In genomic region chr9:108808163-108808665, GRCm38 (mm10) we compare ENCODE assay signal across 8 mouse cellular contexts. TPM values are rescaled to one million over a fixed set of nuclear protein-coding genes. Genes with fewer than 3 reads are reported as not detected.
A peak's percentile ranks its signal among the peaks of the same experiment; 100 is the strongest.
DNase-seq lines count a peak whose midpoint lies in the region; ATAC-seq and TF ChIP-seq lines count a peak whose summit lies in the region.

Gene Nckipsd (plus strand): TSS chr9:108808368.

- peak; percentile 91 for TF ChIP-seq CTCF in brain, embryonic 14.5 days (IDR thresholded peaks at IDR 0.05; ENCODE audit: borderline replicate concordance, extremely low read depth, insufficient read depth, insufficient read length)
- peak; percentile 91 for TF ChIP-seq CTCF in spleen, adult 2 months (IDR thresholded peaks at IDR 0.05; ENCODE audit: extremely low read depth, insufficient read depth, insufficient read length, insufficient replicate concordance)

- WGBS in heart, embryonic 10.5 days: 3% methylated on average over 62 of the region's 62 CpGs
- WGBS in kidney, embryonic 14.5 days: under 1% methylated on average over 47 of the region's 62 CpGs
- WGBS in limb, embryonic 14.5 days: 1% methylated on average over 30 of the region's 62 CpGs
- WGBS in midbrain, embryonic 16.5 days: 0% methylated on average over 49 of the region's 62 CpGs
- WGBS in spleen, adult 2 months: under 1% methylated on average over 62 of the region's 62 CpGs

- TF ChIP-seq POLR2A in brain, embryonic 14.5 days (IDR thresholded peaks at IDR 0.05; ENCODE audit: borderline replicate concordance, extremely low read depth, insufficient read depth, insufficient read length, poor library complexity, severe bottlenecking): peak; percentile 79; the same call in 1 of the 2 replicates
- TF ChIP-seq POLR2A in limb, embryonic 14.5 days (IDR thresholded peaks at IDR 0.05; ENCODE audit: borderline replicate concordance, extremely low read depth, insufficient read depth, insufficient read length): 0 out of 2 replicates have a peak, but pooled peaks have one; percentile 14
- peak; percentile 22; the same call in 1 of the 2 replicates for TF ChIP-seq POLR2A in spleen, adult 2 months (IDR thresholded peaks at IDR 0.05; ENCODE audit: low read depth, low read length)

- peak within 1 kb of the TSS; percentile 81 for H3K9ac ChIP-seq in kidney, embryonic 14.5 days (ENCODE audit: low read depth, low read length)
- H3K9ac ChIP-seq in limb, embryonic 14.5 days (ENCODE audit: low read depth, low read length, severe bottlenecking): peak within 1 kb of the TSS; percentile 86
- peak within 1 kb of the TSS; percentile 94 for H3K9ac ChIP-seq in midbrain, embryonic 16.5 days (ENCODE audit: low read depth, low read length)

- H3K9me3 ChIP-seq in heart, embryonic 10.5 days: no peaks in the 10 kb centered on the region
- no peaks in the 10 kb centered on the region for H3K9me3 ChIP-seq in kidney, embryonic 14.5 days (ENCODE audit: control insufficient read depth, low read length)
- H3K9me3 ChIP-seq in limb, embryonic 14.5 days (ENCODE audit: control insufficient read depth, low read length): no peaks in the 10 kb centered on the region
- H3K9me3 ChIP-seq in midbrain, embryonic 16.5 days (replicated peaks; ENCODE audit: control insufficient read depth, low read length, poor library complexity, severe bottlenecking): no peaks in the 10 kb centered on the region

- H3K27ac ChIP-seq in heart, embryonic 10.5 days: peak within 1 kb of the TSS; percentile 88
- no peak within 1 kb of the TSS for H3K27ac ChIP-seq in kidney, embryonic 14.5 days (ENCODE audit: low read depth, low read length)
- no peak within 1 kb of the TSS for H3K27ac ChIP-seq in limb, embryonic 14.5 days (replicated peaks; ENCODE audit: low read depth, low read length)
- peak within 1 kb of the TSS; percentile 80 for H3K27ac ChIP-seq in midbrain, embryonic 16.5 days (ENCODE audit: low read length)
- H3K27ac ChIP-seq in spleen, adult 2 months (ENCODE audit: insufficient read depth, low read length): peak within 1 kb of the TSS; percentile 47; the same call in 1 of the 2 replicates

- peak within 1 kb of the TSS; percentile 87 for H3K4me3 ChIP-seq in heart, embryonic 10.5 days
- H3K4me3 ChIP-seq in kidney, embryonic 14.5 days (ENCODE audit: low read length): peak within 1 kb of the TSS; percentile 85
- H3K4me3 ChIP-seq in limb, embryonic 14.5 days (replicated peaks; ENCODE audit: low read length): peak within 1 kb of the TSS; percentile 78
- peak within 1 kb of the TSS; percentile 88 for H3K4me3 ChIP-seq in midbrain, embryonic 16.5 days (ENCODE audit: low read depth, low read length)
- peak within 1 kb of the TSS; percentile 94 for H3K4me3 ChIP-seq in spleen, adult 2 months (ENCODE audit: extremely low read depth, insufficient read depth, insufficient read length)

- peaks cover 65% of the 10 kb centered on the region for H3K36me3 ChIP-seq in heart, embryonic 10.5 days
- peaks cover 53% of the 10 kb centered on the region for H3K36me3 ChIP-seq in kidney, embryonic 14.5 days (ENCODE audit: control insufficient read depth, insufficient read depth, low read length)
- peaks cover 70% of the 10 kb centered on the region for H3K36me3 ChIP-seq in limb, embryonic 14.5 days (ENCODE audit: control insufficient read depth, insufficient read depth, low read length)
- H3K36me3 ChIP-seq in midbrain, embryonic 16.5 days (ENCODE audit: control insufficient read depth, insufficient read depth, low read length): peaks cover 47% of the 10 kb centered on the region
- H3K36me3 ChIP-seq in spleen, adult 2 months (ENCODE audit: control insufficient read depth, insufficient read depth, low read length): peaks cover 26% of the 10 kb centered on the region

- peaks cover 34% of the 10 kb centered on the region for H3K4me1 ChIP-seq in heart, embryonic 10.5 days
- peaks cover 10% of the 10 kb centered on the region for H3K4me1 ChIP-seq in kidney, embryonic 14.5 days (ENCODE audit: control insufficient read depth, insufficient read depth, low read length)
- no peaks in the 10 kb centered on the region; the same call in 1 of the 2 replicates for H3K4me1 ChIP-seq in limb, embryonic 14.5 days (ENCODE audit: control insufficient read depth, insufficient read depth, low read length)
- peaks cover 16% of the 10 kb centered on the region for H3K4me1 ChIP-seq in midbrain, embryonic 16.5 days (ENCODE audit: control insufficient read depth, insufficient read depth, low read length)
- H3K4me1 ChIP-seq in spleen, adult 2 months (ENCODE audit: control insufficient read depth, insufficient read depth, insufficient read length): peaks cover 11% of the 10 kb centered on the region; the same call in 1 of the 2 replicates

- peak within 1 kb of the TSS; percentile 96 for H3K4me2 ChIP-seq in kidney, embryonic 14.5 days (replicated peaks; ENCODE audit: low read depth, low read length)
- peak within 1 kb of the TSS; percentile 88 for H3K4me2 ChIP-seq in limb, embryonic 14.5 days (replicated peaks; ENCODE audit: low read depth, low read length, severe bottlenecking)
- peak within 1 kb of the TSS; percentile 87 for H3K4me2 ChIP-seq in midbrain, embryonic 16.5 days (ENCODE audit: low read length)

- ATAC-seq in erythroblast, adult 5-6 weeks (replicated peaks; ENCODE audit: low FRiP score, poor library complexity, severe bottlenecking): peak; percentile 76
- ATAC-seq in kidney, embryonic 14.5 days (ENCODE audit: low FRiP score, low TSS enrichment): peak; percentile 89
- ATAC-seq in limb, embryonic 14.5 days (ENCODE audit: low FRiP score, low read depth): peak; percentile 90
- peak; percentile 89 for ATAC-seq in midbrain, embryonic 16.5 days

- DNase-seq in B cell, adult 2 months: peak; percentile 98
- peak; percentile 95 for DNase-seq in brain, embryonic 14.5 days (ENCODE audit: low read depth)
- DNase-seq in heart, embryonic 10.5 days (ENCODE audit: low spot score): peak; percentile 94
- DNase-seq in limb, embryonic 14.5 days (ENCODE audit: low spot score): peak; percentile 94
- DNase-seq in spleen, adult 2 months (ENCODE audit: low read depth in 1 of 2, low spot score in 2 of 2): peak; percentile 74 to 92

- no peaks in the 10 kb centered on the region for H3K27me3 ChIP-seq in heart, embryonic 10.5 days (ENCODE audit: insufficient read depth, poor library complexity, severe bottlenecking)
- H3K27me3 ChIP-seq in kidney, embryonic 14.5 days (ENCODE audit: control insufficient read depth, insufficient read depth, low read length): no peaks in the 10 kb centered on the region
- no peaks in the 10 kb centered on the region for H3K27me3 ChIP-seq in limb, embryonic 14.5 days (ENCODE audit: control insufficient read depth, insufficient read depth, low read length)
- no peaks in the 10 kb centered on the region for H3K27me3 ChIP-seq in midbrain, embryonic 16.5 days (ENCODE audit: control insufficient read depth, insufficient read depth, low read depth, low read length)
- no peaks in the 10 kb centered on the region for H3K27me3 ChIP-seq in spleen, adult 2 months (ENCODE audit: control insufficient read depth, insufficient read depth, low read length)

RNA-seq across cellular contexts. Expression of gene Nckipsd, which starts in this region (rescaled TPM):
- 34.3 and 38.5 TPM in 2 replicates for polyA plus RNA-seq in brain, embryonic 14.5 days (2012; rRNA removed)
- 2.7 and 4.2 TPM in 2 replicates for total RNA-seq in erythroblast, adult 5-6 weeks (2015; ENCODE audit: low replicate concordance)
- total RNA-seq in erythroblast, adult 5-6 weeks (2017; ENCODE audit: low replicate concordance): 1.8 and 3.7 TPM in 2 replicates
- 9.2 and 10.8 TPM in 2 replicates for polyA plus RNA-seq in heart, embryonic 10.5 days (2016; fragmentation: Nextera tagmentation; extraction: Ambion mirVana)
- 9.0 and 21.7 TPM in 2 replicates for polyA plus RNA-seq in kidney, embryonic 14.5 days (2014; fragmentation: Nextera tagmentation; extraction: Ambion mirVana)
- 24.0 and 30.1 TPM in 2 replicates for polyA plus RNA-seq in limb, embryonic 14.5 days (2012; rRNA removed)
- 14.0 and 17.2 TPM in 2 replicates for polyA plus RNA-seq in limb, embryonic 14.5 days (2014; fragmentation: Nextera tagmentation; extraction: Ambion mirVana)
- 33.2 and 51.7 TPM in 2 replicates for polyA plus RNA-seq in midbrain, embryonic 16.5 days (2015; fragmentation: Nextera tagmentation; extraction: Ambion mirVana)
- 26.4 and 35.1 TPM in 2 replicates for polyA plus RNA-seq in spleen, adult 2 months (2012; rRNA removed)

Comparison
In these comparisons a context has a peak if more than half of its experiments do, and no peak if none do; other contexts are left out.
1. POLR2A ChIP-seq: peak in every context shown above with its lines; median percentile 79 in brain, embryonic 14.5 days; 22 in spleen, adult 2 months; 14 in limb, embryonic 14.5 days.
2. H3K27ac ChIP-seq: peak in heart, embryonic 10.5 days (single experiment), midbrain, embryonic 16.5 days (single experiment) and spleen, adult 2 months (single experiment); none in kidney, embryonic 14.5 days (single experiment) and limb, embryonic 14.5 days (single experiment).
3. Peak in every context shown above with its lines, with median percentiles within 50 percentile points of each other: DNase-seq, ATAC-seq, H3K4me3 ChIP-seq, H3K4me2 ChIP-seq and H3K9ac ChIP-seq.